Mouse (Mus musculus) R1 (cell line): ENCODE data around the gene Kdm8.

Experiments
- DNase-seq: peaks from one replicate; pipeline ENCODE4 v3.0.0-alpha.2; 2018; ENCODE audit warnings: low read depth, low spot score

Gene Kdm8

DNA sequence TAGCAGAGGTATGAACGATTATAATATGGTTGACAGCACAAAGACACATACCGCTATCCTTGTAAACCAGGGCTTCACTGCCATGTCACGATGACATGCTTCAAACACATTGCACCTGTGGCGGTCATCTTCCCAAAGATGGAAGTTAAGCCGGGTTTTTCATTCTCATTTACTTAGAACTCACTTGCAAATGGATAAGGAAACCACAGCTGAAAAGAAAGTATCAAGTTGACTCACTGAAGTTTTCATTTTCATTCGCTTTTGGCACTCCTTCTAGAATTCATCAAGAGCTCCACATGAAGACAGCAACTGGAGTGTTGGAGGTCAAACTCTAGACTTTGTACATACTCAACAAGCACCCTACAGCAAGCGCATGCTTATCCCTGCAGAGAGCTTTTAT, 56.4 kb downstream of the Kdm8 start:
- DNase-seq = no peak

DNA sequence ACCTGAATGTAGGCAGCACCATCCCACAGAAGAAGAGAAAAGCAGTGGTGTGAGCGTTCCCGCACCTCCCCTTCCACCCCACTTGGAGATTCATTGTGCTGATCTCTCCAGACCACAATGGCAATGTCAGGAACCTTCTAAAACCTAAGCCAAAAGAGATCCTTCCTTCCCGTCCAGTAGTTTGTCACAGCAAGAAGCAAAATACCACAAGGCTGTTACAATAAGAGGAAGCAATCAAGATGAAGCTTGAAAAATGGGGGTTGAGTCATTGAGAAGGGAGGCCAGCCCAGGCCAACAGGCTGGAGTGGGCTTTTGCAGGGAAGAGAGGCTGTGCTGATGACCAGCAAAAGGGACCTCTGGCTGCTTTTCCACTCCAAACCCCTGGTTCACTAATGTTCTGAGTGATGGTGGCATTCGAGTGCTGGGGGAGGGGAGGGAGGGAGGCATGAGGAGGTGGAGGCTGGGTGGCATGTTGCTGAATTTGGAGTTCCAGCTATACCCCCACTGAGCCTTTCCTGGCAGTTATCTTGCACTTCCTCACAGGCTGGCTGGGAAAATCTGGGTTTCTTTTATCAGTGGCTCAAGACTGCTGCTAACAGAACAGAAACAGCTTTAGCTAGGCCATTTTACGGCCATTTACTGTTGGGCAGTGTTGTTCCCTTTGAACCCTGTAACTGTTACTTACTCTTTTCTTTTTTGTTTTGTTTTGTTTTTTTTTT, 59.1 kb downstream of the Kdm8 start:
- no peak for DNase-seq

DNA sequence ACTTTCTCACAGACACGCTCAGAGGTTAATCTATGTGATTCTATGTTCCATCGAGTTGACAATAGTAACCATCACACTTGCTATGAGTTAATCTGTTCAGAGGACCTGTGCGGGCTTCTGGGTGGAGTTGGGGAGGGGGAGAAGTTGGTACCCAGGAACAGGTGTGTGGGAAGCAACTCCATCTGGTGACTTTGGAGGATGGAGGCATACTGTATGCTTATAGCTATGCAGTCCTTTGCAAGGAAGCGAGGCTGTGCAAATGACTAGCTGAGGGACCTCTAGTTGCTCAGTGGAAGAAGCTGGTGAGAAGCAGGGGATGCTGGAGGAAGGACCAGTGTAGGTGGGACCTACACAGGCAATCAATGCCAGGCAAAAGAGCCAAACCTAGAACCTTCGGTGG, 60.1 kb downstream of the Kdm8 start:
- DNase-seq = no peak

DNA sequence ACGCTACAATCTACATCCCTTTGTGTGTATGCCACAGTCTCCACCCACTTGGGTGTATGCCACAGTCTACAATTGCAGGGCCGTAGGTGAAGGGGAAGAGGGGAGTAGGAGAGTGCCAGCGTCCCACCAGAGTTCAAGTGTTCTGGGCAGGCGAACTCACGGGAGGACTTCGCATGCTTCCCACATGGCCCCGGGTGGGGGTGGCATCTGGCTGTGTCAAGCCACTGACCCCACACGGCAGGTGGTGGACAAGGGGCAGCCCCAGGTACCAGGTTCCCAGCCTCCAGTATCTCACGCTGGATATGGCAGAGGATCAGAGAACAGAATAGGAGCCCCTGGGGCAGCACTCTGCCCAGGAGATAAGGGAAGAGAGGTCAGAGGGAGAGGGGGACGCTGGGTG, 61.1 kb downstream of the Kdm8 start:
- no peak for DNase-seq

DNA sequence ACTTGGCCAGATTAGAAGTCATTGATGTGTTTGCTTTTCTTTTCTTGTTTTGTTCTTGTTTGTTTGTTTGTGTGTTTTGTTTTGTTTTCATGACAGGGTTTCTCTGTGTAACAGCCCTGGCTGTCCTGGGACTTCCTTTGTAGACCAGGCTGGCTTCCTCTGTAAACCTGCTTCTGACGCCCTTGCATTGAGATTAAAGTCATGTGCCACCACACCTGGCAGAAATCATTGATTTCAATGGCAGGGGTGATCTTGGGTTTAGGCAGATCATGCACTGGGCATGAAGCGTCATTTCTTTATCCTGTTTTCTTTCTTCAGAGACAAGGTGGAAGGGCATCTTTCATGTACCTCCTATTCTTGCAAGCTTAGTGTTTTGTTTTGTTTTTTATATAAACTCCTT, 62.8 kb downstream of the Kdm8 start:
- DNase-seq = no peak

DNA sequence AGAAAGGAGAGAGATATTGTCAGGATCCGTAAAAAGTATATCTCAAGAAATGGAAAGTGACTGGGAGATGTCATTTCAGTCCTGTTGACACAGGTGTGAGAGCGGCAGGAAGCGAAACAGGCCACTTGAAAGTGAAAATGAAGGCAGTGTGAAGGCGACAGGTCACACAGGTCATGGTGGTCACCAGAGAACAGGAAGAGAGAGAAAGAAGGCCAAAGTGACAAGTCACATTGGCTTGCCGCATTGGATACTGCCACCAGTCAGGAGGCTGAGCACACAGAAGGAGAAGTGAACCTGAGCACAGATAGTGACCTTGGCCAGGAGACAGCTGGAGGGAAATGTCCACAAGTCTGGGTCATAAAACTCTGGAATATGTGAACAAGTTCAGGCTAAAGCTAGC, 67.0 kb downstream of the Kdm8 start:
- no peak for DNase-seq

DNA sequence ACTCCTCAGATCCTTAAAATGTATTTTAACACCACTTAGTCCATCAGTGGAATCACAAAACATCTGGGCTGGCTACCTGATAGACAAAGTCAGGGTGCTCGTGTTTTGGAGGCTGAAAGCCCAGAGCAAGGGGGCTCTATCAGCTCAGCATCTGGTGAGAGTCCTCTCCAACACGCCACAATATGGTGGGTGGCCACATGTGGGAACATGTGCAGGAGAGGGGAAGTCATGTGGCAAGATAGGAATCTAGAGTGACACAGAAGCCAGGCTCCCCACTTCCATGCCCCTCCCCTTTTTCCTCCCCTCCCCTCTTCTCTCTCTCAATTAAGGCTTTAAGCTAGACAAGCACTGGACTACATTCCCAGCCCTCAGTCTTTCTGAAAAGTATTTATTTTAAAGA, 67.4 kb downstream of the Kdm8 start:
- DNase-seq = no peak
